Mouse (Mus musculus) adrenal gland, postnatal 36 days (tissue): ENCODE results near the gene Atn1. TPM values are rescaled to one million over a fixed set of nuclear protein-coding genes. Genes with fewer than 3 reads are reported as not detected.
A peak's percentile ranks its signal among the peaks of the same experiment; 100 is the strongest.

Source experiments
- DNase-seq, 2 experiments: peaks; one replicate each; pipeline ENCODE4 v3.0.0; 2021; ENCODE audit warnings: mixed read lengths in 1 of 2
- total RNA-seq, 2 experiments: library from RNA; stranded (reverse); gene quantifications; 2 replicates each; pipeline ENCODE4 v1.2.3; 2021

The Atn1 gene
- total RNA-seq, 2 experiments from 2014 or later = 77.4 to 78.1 TPM

DNA sequence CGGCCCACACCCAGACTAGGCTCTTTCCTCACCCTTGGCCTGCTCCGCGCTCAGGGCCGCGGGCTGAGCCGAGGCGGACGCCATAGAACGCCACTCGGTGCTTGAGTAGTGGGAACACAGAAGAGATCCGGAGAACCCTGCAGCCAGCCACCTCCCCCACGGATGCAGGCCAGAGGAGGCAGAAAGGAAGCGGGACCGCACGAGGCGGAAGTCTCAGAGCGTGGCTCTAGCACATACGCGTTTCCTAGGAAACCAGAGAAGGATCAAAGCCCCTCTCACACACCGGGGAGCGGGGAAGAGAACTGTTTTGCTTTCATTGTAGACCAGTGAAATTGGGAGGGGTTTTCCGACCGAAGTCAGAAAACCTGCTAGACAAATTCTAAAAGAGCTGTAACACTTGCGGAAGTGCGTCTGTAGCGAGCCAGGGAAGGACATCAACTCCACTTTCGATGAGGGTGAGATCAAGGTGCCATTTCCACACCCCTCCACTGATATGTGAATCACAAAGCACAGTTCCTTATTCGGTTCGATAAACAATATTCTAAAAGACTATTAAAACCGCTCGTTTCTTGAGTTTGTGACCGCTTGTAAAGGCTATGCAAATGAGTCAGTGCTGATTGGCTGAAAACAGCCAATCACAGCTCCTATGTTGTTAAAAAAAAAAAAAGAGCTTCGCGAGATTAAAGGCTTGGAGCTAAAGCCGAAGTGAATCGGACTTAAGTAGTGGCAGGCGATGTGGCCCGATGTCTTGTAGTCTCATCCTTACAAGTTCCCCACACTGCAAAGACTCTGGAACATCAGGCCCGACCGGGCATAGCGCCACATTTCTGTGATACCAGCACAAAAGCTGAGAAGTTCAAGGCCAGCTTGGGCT is 15.2 kb downstream of the Atn1 start, which contains the start of gene Grcc10:
Gene Grcc10 (minus strand): TSS at position 487 of the 874 bp plus-strand sequence.
- peak; percentile 86 to 87 for DNase-seq

- peak; percentile 54 to 65 for DNase-seq
Measured at GRCm38 (mm10) chr6:124740211-124740887, 16.0 kb downstream of the Atn1 start.

DNA sequence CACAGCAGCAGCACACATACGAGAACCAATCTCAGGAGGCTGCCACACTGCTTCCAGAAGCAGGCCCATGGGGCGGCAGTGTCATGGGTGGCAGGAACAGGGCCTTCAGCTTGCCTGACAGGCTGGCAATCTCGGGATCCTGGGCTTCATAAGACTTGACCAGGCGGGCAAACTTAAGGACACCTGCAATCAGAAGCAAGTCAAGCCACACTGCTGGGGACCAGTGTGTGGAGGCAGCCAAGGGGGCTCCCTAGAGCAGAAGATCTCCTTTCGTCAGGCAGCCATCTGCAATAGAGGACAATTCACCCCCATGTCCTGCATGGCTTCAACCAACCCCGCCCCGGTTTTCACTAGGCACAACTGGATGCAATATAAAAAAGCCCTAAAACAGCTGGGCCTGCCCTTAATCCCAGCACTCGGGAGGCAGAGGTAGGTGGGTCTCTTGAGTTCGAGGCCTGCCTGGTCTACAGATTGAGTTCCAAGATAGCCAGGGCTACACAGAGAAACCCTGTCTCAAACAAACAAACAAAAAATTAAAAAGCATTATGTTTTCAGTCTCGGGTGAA is 17.0 kb downstream of the Atn1 start:
- DNase-seq = no peak

DNA sequence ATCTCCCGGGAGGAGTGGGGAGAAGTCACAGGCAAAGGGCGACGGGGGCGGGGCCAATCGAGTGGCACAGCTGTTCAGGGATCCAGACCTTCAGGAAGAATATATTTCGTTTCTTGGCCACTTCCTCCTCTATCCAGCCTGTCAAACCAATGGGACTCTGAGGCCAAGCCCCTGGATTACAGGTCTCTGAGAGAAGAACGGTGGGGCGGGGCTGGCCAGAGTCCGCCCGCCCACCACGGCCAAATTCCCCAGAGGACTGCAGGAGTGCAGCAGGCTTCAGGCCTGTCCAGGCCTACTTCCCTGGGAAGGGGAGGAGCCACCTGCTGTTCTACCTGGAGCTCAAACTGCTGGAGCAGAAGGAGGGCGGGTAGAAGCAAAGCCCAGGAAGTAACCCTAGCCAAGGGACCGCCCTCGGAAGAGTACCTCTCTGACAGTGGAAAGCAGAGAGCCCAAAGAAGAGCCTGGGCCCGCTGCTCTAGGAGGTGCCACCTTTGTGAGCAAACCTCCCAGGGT is 17.8 kb downstream of the Atn1 start, which contains the start of gene Ptpn6:
Gene Ptpn6 (minus strand): TSS at position 204 of the 513 bp plus-strand sequence.
- peak in 1 of 2 experiments; percentile 51 for DNase-seq

DNA sequence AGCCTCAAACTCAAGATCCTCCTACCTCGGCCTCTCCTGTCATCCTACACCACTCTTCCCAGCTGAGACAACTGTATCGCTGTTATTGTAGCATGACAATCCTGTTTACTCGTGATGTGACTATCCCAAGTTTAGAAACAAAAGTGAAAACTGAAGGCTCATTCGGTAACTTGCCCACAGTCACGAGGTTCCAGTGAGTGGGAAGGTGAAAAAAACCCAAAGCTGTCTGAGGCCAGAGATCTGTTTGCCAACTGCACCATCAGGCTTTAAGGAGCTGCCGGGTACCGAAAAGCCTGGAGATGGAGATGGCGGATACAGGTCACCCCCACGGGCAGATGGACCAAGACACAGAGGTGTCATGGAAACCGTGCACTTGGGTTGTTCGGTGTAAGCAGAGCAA is 19.3 kb downstream of the Atn1 start:
- DNase-seq = no peak

DNA sequence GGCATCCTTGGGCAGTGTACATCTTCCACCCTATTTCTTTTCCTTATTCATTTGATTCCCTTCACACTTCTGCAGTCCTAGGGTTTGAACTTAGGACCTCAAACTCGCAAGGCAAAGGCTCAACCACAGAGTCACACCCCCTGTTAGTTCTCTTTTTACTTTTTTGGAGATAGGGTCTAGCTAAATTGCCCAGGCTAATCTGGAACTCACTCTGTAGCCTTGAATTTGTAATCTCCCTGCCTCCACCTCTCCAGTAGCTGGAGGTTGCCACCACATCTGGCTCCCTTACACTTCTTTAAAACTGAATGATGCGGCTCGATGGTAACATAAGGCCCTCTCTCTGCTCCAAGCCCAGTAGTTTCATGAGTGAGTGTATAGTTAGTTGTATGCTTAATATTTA is 21.9 kb downstream of the Atn1 start:
- no peak for DNase-seq

DNA sequence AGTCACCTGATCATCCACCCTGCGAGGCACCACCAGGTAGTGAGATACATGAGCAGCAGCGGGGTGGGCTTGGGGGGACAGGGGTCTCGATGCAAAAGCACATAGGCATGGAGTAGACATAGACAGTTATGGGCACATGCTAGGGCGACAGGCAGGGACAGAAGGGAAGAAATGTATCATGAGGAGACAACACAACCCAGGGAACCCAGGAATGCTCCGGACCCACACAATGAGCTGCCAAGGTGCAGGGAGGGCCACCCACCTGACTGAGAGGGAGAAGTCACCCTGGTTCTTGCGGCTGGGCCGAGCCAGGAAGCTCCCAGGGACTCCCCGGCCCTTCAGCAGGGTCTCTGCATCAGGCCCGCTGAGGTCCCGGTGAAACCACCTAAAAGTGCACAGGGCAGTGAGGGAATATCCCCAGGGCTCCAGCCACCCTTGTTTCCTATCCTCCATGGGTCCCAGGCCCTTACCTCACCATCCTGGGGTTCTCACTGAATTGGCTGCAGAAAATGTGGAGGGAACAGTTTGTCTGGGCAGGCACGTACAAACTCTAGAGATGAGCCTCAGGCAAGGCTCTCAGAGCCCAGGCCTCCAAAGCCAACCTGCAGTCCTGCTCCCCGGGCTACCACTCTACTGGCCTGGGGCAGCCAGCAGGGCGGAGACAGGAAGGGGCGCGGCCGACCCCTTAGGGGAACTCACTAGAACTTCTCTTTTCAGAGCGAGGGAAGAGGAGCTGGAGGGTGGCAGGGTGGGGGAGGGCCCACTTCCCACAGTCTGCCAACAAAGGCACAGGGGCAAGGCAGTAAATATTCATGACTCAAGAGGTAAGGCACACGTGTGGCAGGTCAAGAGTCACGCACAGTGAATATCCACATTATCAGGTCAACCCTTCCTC is 23.6 kb downstream of the Atn1 start:
- peak in 1 of 2 experiments; percentile 60 for DNase-seq

- no peak for DNase-seq
Measured at GRCm38 (mm10) chr6:124731038-124731437, 25.3 kb downstream of the Atn1 start.

GRCm38 (mm10) chr6:124729850-124730705 is 26.2 kb downstream of the Atn1 start:
- DNase-seq = no peak

DNA sequence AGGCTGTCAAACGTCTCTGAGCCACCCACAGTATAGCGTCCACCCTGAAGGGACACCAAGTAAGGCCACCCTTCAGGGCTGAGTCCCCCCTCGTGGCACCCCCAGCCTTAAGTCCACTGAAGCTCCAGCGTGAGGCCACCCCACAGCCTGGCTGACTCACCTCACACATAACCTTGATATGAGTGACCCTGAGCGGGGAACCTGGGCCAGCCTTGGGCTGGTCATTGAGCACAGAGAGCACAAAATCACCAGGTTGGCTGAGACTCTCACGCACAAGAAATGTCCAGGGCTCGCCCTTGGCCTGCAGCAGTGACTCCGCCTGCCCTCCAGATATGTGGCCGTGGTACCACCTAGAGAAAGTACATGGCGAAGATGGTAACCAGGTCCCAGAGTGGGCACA is 27.7 kb downstream of the Atn1 start:
- DNase-seq = peak; percentile 67 to 73

DNA sequence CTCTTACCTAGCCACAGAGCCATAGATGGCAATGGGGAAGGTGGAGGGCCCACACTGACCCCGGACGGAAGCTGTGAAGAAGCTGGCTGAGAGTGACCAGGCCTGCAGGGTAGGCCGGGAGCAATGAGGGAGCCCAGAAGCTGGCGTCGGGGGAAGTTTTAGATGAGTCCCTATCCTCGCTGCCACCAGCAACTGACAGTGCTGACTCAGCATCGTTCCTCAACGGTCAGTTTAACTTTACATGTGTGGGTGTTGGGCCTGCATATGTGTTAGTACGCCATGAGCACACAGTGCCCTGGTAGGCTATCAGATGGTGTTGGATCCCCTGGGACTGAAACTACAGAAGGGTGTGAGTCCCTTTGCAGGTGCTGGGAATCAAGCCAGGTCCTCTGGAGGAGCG is 31.9 kb downstream of the Atn1 start:
- no peak for DNase-seq

GRCm38 (mm10) chr6:124723541-124723940 is 32.8 kb downstream of the Atn1 start:
- no peak for DNase-seq

GRCm38 (mm10) chr6:124722876-124723473 is 33.3 kb downstream of the Atn1 start:
- DNase-seq = no peak

DNA sequence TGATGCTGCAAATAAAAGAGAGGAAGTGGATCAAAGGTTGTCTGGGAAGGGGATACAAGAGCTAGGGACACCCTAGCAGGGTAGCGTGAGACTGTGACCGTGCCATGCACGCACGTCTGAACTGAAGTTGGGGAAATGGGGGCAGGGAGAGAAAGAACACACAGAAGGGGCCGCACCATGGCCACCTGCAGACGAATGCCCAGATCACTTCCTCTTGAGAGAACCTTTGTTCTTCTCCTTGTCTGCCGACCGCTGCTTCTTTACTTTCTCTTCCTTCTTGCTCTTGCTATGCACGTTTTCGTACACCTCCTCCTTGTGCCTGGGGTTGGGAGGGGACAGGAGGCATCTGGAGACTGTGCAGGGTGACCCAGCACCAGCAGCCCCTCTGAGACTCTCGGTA is 35.4 kb downstream of the Atn1 start:
- DNase-seq = no peak

- DNase-seq = no peak
Measured at GRCm38 (mm10) chr6:124719354-124719978, 36.9 kb downstream of the Atn1 start.

- no peak for DNase-seq
Measured at GRCm38 (mm10) chr6:124718703-124719102, 37.6 kb downstream of the Atn1 start.

DNA sequence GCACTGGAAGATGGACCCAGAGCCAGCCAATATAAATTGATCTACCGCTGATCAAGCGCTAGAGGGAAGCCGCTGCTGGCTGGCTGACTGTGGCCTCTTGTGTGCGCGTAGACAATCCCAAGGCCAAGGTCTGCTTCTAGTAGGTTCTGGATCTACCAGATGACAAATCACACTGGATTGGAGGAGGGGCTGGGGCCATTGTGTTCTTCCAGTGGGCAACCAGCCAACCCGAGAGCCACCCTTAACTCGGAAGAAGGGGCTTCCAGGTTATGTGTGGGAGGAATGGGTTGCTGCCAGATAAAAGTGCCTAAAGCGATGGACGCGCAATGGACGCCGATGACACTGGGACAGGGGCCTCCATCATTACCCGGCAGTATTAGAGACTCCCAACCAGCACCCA is 38.4 kb downstream of the Atn1 start:
- DNase-seq = peak; percentile 40 to 58

GRCm38 (mm10) chr6:124716864-124717490 is 39.3 kb downstream of the Atn1 start:
- DNase-seq = peak; percentile 65 to 70

DNA sequence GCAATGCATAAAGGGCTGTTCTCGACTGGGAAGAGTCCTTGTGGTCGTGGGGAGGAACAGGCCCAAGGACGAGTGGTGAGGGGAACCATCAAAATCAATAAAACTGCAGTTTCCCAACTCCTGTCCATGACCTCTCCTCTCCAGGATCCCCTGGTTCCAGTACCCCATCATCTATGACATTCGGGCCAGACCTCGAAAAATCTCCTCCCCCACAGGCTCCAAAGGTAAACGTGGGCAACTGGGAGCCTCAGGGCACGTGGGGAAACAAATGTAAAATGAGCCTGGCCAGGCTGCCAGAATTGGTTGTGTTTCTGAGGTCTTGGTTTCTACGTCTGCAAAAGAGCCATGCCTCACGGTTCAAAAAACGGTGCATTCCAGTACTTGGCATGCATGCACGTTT is 43.4 kb downstream of the Atn1 start:
- DNase-seq = no peak
